Mouse (Mus musculus) liver, postnatal 0 days (tissue): Measurements from ENCODE around the gene Dppa3. TPM values are rescaled to one million over a fixed set of nuclear protein-coding genes. Genes with fewer than 3 reads are reported as not detected.

Source experiments
- ATAC-seq: fragments of 200-750 bp; cut with Nextera tagmentation; 2 replicates; pipeline ENCODE4 v1.8.0; 2017; ENCODE audit warnings: mild to moderate bottlenecking, moderate library complexity
- DNase-seq: peaks from one replicate; pipeline ENCODE4 v3.0.0-alpha.2; 2016
- H3K27ac ChIP-seq: fragments of 300-500 bp; sonication (generic); 2 replicates; pipeline ENCODE4 v1.5.1; 2014; ENCODE audit warnings: antibody characterized with exemption, moderate library complexity, mild to moderate bottlenecking, low read depth
- H3K27me3 ChIP-seq: fragments of 300-500 bp; sonication (generic); 2 replicates; pipeline ENCODE4 v1.6.1; 2014; ENCODE audit warnings: low read length, control low read depth, mixed read lengths; ENCODE audit not compliant: insufficient read depth
- H3K36me3 ChIP-seq: fragments of 300-500 bp; sonication (generic); replicated peaks from 2 replicates; pipeline ENCODE4 v1.6.1; 2014; ENCODE audit warnings: mild to moderate bottlenecking, control low read depth, low read length, moderate library complexity, mixed read lengths; ENCODE audit not compliant: insufficient read depth
- H3K4me1 ChIP-seq: fragments of 300-500 bp; sonication (generic); 2 replicates; pipeline ENCODE4 v1.6.1; 2014; ENCODE audit warnings: antibody characterized with exemption, mild to moderate bottlenecking, control low read depth; ENCODE audit not compliant: insufficient read depth
- H3K4me2 ChIP-seq: fragments of 300-500 bp; sonication (generic); 2 replicates; pipeline ENCODE4 v1.6.1; 2014; ENCODE audit warnings: low read depth, mild to moderate bottlenecking, low read length, moderate library complexity, mixed read lengths
- H3K4me3 ChIP-seq: fragments of 300-500 bp; sonication (generic); 2 replicates; pipeline ENCODE4 v1.5.1; 2014; ENCODE audit warnings: low read depth, low read length
- H3K9ac ChIP-seq: fragments of 300-500 bp; sonication (generic); replicated peaks from 2 replicates; pipeline ENCODE4 v1.6.1; 2014; ENCODE audit warnings: mild to moderate bottlenecking, moderate library complexity
- H3K9me3 ChIP-seq: fragments of 300-500 bp; sonication (generic); 2 replicates; pipeline ENCODE4 v1.6.1; 2016; ENCODE audit warnings: mild to moderate bottlenecking, control low read depth, low read length, mixed read lengths
- CTCF ChIP-seq: sonication (generic); IDR thresholded peaks from 2 replicates; pipeline ENCODE4 v1.5.1; 2016; ENCODE audit warnings: antibody characterized with exemption, low read depth
- EP300 ChIP-seq: IDR thresholded peaks from 2 replicates; pipeline ENCODE4 v1.6.1; 2016; ENCODE audit warnings: antibody characterized with exemption, low read depth, mild to moderate bottlenecking
- WGBS: fragments of 180-500 bp; shearing (Covaris S2); extraction: QIAGEN DNeasy Blood & Tissue Kit; methylation state at CpG from one replicate; pipeline ENCODE4 v1.1.7; 2014; ENCODE audit not compliant: insufficient replicate concordance; 5-methylcytosine and 5-hydroxymethylcytosine counted together
- polyA plus RNA-seq: library from polyadenylated mRNA; unstranded; fragments of >200 nt; fragmentation: Nextera tagmentation; extraction: Ambion mirVana; gene quantifications from 2 replicates; pipeline ENCODE4 v1.2.1, GENCODE M21; 2015

Dppa3 gene
- polyA plus RNA-seq, 1 experiment from 2014 or later = 0.16 TPM

DNA sequence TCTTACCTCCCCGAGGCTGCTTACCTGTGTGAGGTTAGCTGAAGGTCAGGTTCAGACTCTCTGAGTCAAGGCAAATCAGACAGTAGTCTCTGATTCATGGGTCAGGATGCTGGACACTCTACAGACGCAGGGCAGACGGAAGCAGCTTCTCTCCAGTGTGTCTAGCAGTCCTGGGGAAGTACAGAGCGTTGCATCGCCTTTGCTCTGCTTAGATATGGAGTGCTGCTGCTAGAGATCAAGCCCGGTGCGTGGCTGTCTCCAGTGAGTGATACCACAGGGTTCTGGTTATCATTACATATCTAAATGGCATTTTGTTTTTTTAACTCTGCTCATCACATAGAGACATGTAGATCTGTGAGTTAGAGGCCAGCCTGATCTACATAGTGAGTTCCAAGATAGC is 29.6 kb upstream of the Dppa3 start:
- Histone ChIP-seq H3K4me3 (no peak overlapping the region), H3K27me3 (no peaks in the 10 kb centered on the region), H3K4me2 (no peak overlapping the region), H3K9ac (no peak overlapping the region), H3K4me1 (peaks cover 20% of the 10 kb centered on the region), H3K9me3 (no peaks in the 10 kb centered on the region), H3K27ac (no peak overlapping the region), H3K36me3 (peaks cover 35% of the 10 kb centered on the region)
- DNase-seq = no peak
- no peak for ATAC-seq
- WGBS = 66% methylated on average over 7 of the region's 7 CpGs
- no peak for TF ChIP-seq CTCF
- TF ChIP-seq EP300 = no peak

DNA sequence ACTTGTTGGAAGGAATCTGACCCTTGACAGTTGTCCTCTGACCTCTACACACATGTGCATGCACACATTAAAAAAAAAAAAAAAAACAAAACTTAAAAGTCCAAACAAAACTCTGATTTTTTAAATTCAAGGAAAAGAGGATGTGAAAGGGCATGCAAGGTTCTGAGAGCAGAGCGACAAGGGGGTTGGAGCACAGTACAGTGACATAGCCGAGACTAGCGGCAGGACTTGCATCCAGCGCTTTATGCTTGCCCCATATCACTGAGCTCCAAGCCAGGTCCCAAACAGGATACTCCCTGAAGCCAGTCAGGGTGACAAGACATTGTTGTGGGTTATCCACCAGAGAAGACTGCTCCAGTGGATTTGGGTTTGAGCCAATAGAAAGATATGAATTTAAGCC is 28.2 kb upstream of the Dppa3 start:
- 71% methylated on average over 4 of the region's 4 CpGs for WGBS
- Histone ChIP-seq H3K9ac (no peak overlapping the region), H3K9me3 (no peaks in the 10 kb centered on the region), H3K27me3 (no peaks in the 10 kb centered on the region), H3K4me1 (peaks cover 23% of the 10 kb centered on the region), H3K36me3 (peaks cover 30% of the 10 kb centered on the region), H3K4me2 (peak overlapping the region; percentile 26; the same call in 1 of the 2 replicates), H3K27ac (peak overlapping the region; percentile 81), H3K4me3 (no peak overlapping the region)
- no peak for TF ChIP-seq EP300
- no peak for TF ChIP-seq CTCF
- no peak for DNase-seq
- no peak for ATAC-seq

DNA sequence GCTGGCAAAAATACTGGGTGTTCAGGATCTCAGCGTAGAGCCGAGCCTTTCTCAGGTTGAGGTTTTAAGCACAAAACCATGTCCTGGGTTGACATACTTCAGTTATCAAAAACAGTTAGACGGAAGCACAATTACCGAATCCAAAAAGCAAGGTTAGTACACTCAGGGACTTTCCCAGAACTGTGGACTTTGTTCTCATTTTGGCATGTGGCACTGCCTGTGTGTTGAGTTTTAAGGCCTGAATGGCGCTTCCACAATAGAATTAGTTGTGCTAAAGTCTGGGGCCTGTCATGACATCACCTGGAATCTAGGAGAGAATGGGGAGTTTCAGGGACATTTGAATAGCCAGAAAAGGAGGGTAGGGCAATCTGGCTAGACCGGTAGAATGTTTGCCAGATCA is 27.8 kb upstream of the Dppa3 start:
- Histone ChIP-seq H3K36me3 (peaks cover 28% of the 10 kb centered on the region), H3K4me2 (peak overlapping the region; percentile 40; the same call in 1 of the 2 replicates), H3K27me3 (no peaks in the 10 kb centered on the region), H3K4me1 (peaks cover 23% of the 10 kb centered on the region), H3K27ac (peak overlapping the region; percentile 81), H3K9me3 (no peaks in the 10 kb centered on the region), H3K4me3 (no peak overlapping the region), H3K9ac (no peak overlapping the region)
- ATAC-seq (peak; percentile 67), DNase-seq (no peak)
- TF ChIP-seq CTCF = no peak
- 56% methylated on average over 6 of the region's 6 CpGs for WGBS

DNA sequence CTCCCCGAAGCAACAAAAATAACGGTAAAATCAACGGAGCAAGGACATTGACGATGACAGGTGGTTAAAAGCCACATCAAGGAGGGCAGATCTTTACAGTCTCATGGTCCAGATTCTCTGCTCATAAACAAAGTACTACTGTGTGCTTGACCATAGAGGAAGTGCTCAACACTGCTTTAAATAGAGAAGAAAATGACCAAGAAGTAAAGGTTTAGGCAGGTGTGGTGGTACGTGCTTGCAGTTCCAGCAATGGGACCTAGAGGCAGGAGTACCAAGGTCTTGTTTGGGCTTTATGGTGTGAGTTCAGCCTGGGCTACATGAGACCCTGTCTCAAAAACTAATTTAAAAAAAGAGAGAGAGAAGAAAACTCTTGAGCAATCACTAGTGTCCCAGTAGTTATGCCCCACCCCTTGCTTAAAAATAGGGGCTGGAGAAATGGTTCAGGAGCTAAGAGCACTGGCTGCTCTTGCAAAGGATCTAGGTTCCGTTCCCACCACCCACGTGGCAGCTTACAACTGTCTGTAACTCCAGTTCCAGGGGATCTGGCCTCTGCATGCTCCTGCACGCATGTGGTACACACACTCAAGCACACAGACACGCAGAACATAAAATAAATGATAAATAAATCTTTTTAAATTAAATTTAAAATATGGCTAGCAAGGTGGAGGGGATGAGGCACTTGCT is 27.0 kb upstream of the Dppa3 start:
- Histone ChIP-seq H3K9ac (no peak overlapping the region), H3K36me3 (peaks cover 26% of the 10 kb centered on the region), H3K4me2 (peak overlapping the region; percentile 47; the same call in 1 of the 2 replicates), H3K9me3 (no peaks in the 10 kb centered on the region), H3K27ac (peak overlapping the region; percentile 81), H3K4me1 (peaks cover 23% of the 10 kb centered on the region), H3K4me3 (no peak overlapping the region), H3K27me3 (no peaks in the 10 kb centered on the region)
- WGBS = 73% methylated on average over 9 of the region's 9 CpGs
- no peak for DNase-seq
- TF ChIP-seq EP300 (no peak), CTCF (no peak)
- ATAC-seq = no peak

DNA sequence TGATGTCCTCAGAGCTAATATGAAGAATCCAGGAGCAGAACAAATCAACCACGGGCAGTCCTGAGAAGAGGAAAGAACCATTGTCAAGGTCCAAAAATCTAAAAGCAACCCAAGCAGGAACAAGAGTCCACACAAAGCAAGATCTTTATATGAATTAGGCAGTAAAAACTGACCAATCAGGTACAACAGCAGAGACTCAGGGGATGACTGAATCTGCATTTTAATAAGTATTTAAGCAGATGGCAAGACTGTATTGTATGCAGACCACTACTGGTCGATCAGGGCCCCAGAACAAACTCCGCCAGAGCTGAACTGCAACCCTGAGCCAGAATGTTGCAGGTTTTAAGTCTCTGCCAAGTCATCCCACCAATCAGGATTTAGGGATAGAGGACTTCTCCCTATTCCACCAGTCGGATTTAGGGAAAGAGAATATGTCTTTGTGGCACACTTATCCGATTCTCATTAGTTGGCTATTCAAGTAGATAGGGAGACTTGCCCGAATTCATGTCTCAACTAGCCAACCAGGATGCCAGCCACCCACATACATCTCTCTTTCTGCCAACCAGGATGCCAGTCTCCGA is 26.1 kb upstream of the Dppa3 start:
- 74% methylated on average over 7 of the region's 7 CpGs for WGBS

DNA sequence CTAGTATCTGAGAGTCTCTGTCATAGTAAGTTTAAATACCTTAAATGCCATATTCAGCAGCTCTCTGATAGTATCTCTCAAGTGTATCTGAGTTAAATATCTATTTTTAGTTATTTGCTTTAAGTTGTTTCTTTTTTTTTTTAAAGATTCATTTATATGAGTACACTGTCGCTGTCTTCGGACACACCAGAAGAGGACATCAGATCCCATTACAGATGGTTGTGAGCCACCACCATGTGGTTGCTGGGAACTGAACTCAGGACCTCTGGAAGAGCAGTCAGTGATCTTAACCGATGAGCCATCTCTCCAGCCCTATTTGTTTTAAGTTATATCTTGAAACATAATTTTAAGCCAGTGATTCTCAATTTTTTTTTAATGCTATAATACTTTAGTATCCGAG is 25.2 kb upstream of the Dppa3 start:
- H3K27ac ChIP-seq = no peak overlapping the region

More for the DNA sequence above, 26.1 kb upstream of the Dppa3 start:
- TF ChIP-seq EP300 (no peak), CTCF (no peak)
- peak overlapping the region; percentile 47 for H3K4me2 ChIP-seq
- no peaks in the 10 kb centered on the region for H3K27me3 ChIP-seq
- peak overlapping the region; percentile 81; the same call in 1 of the 2 replicates for H3K27ac ChIP-seq
- ATAC-seq (no peak), DNase-seq (no peak)
- no peak overlapping the region for H3K9ac ChIP-seq
- H3K4me1 ChIP-seq = peaks cover 23% of the 10 kb centered on the region
- H3K36me3 ChIP-seq = peaks cover 19% of the 10 kb centered on the region
- H3K9me3 ChIP-seq = no peaks in the 10 kb centered on the region
- H3K4me3 ChIP-seq = no peak overlapping the region

More for the DNA sequence above, 25.2 kb upstream of the Dppa3 start:
- H3K4me1 ChIP-seq = peaks cover 23% of the 10 kb centered on the region
- no peak overlapping the region for H3K4me3 ChIP-seq
- H3K9me3 ChIP-seq = no peaks in the 10 kb centered on the region
- 80% methylated on average over 4 of the region's 4 CpGs for WGBS
- DNase-seq (no peak), ATAC-seq (no peak)
- peaks cover 17% of the 10 kb centered on the region for H3K36me3 ChIP-seq
- peak overlapping the region; percentile 22; the same call in 1 of the 2 replicates for H3K9ac ChIP-seq
- H3K27me3 ChIP-seq = no peaks in the 10 kb centered on the region
- TF ChIP-seq CTCF (no peak), EP300 (no peak)
- H3K4me2 ChIP-seq = peak overlapping the region; percentile 47
